Comparison of ENCODE assay signal across 23 mouse cellular contexts in the genomic region with DNA sequence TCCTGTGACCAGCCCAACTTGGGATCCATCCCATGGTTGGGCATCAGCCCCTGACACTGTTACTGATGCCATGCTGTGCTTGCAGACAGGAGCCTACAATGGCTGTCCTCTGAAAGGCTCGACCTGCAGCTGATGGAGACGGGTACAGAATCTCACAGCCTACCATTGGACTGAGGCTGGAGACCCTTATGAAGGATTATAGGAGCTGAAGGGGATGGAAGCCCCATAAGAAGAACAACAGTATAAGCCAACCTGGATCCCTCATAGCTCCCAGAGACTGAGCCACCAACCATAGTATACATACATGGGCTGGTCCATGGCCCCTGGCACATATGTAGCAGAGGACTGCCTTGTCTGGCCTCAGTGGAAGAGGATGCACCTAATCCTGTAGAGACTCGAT. TPM values are rescaled to one million over a fixed set of nuclear protein-coding genes. Genes with fewer than 3 reads are reported as not detected.
DNase-seq lines count a peak whose midpoint lies in the region; ATAC-seq and TF ChIP-seq lines count a peak whose summit lies in the region.
"Had no signal": no experiment of that assay in that cellular context is flagged by ENCODE, and none has a peak within 500 bp of the region (broad histone marks: within the 10 kb centered on the region; RNA-seq: fewer than 3 reads in every experiment).

No protein-coding gene starts in this region.

- 90% methylated on average over 3 of the region's 3 CpGs for WGBS in embryonic facial prominence, embryonic 12.5 days
- 90% methylated on average over 3 of the region's 3 CpGs for WGBS in embryonic facial prominence, embryonic 10.5 days
- WGBS in midbrain, embryonic 11.5 days, result 89% methylated on average over 3 of the region's 3 CpGs
- 88% methylated on average over 3 of the region's 3 CpGs for WGBS in midbrain, embryonic 16.5 days

- no peaks in the 10 kb centered on the region for H3K27me3 ChIP-seq in embryonic facial prominence, embryonic 12.5 days
- no peaks in the 10 kb centered on the region for H3K27me3 ChIP-seq in embryonic facial prominence, embryonic 10.5 days (replicated peaks; ENCODE audit: low read depth, poor library complexity, severe bottlenecking)
- H3K27me3 ChIP-seq in midbrain, embryonic 11.5 days (ENCODE audit: control insufficient read depth, insufficient read depth, low read length), result no peaks in the 10 kb centered on the region
- H3K27me3 ChIP-seq in midbrain, embryonic 16.5 days (ENCODE audit: control insufficient read depth, insufficient read depth, low read depth, low read length), result no peaks in the 10 kb centered on the region
- H3K27me3 ChIP-seq in ES-Bruce4 (ENCODE audit: control insufficient read depth, insufficient read depth, low read length, poor library complexity, severe bottlenecking), result no peaks in the 10 kb centered on the region
- H3K27me3 ChIP-seq: CH12.LX had no signal

- H3K36me3 ChIP-seq in embryonic facial prominence, embryonic 12.5 days, result no peaks in the 10 kb centered on the region
- no peaks in the 10 kb centered on the region for H3K36me3 ChIP-seq in embryonic facial prominence, embryonic 10.5 days (replicated peaks)
- H3K36me3 ChIP-seq in midbrain, embryonic 11.5 days (ENCODE audit: control insufficient read depth, insufficient read depth, low read length), result no peaks in the 10 kb centered on the region
- H3K36me3 ChIP-seq in midbrain, embryonic 16.5 days (ENCODE audit: control insufficient read depth, insufficient read depth, low read length), result no peaks in the 10 kb centered on the region
- no peaks in the 10 kb centered on the region for H3K36me3 ChIP-seq in ES-Bruce4 (ENCODE audit: control insufficient read depth, insufficient read depth, low read length, poor library complexity, severe bottlenecking)
- H3K36me3 ChIP-seq: G1E had no signal

- intact Hi-C loops in heart, postnatal 10 days (cut with DNase I), result no loop called here

- H3K9me3 ChIP-seq in embryonic facial prominence, embryonic 12.5 days, result no peaks in the 10 kb centered on the region
- no peaks in the 10 kb centered on the region for H3K9me3 ChIP-seq in embryonic facial prominence, embryonic 10.5 days
- H3K9me3 ChIP-seq in midbrain, embryonic 11.5 days (ENCODE audit: control insufficient read depth, low read length), result no peaks in the 10 kb centered on the region
- H3K9me3 ChIP-seq in midbrain, embryonic 16.5 days (replicated peaks; ENCODE audit: control insufficient read depth, low read length, poor library complexity, severe bottlenecking), result no peaks in the 10 kb centered on the region
- no peaks in the 10 kb centered on the region for H3K9me3 ChIP-seq in ES-Bruce4 (replicated peaks; ENCODE audit: control insufficient read depth, insufficient read depth, low read length, poor library complexity, severe bottlenecking)
- H3K9me3 ChIP-seq: G1E had no signal

- H3K4me1 ChIP-seq in embryonic facial prominence, embryonic 12.5 days, result peaks cover 22% of the 10 kb centered on the region
- peaks cover 29% of the 10 kb centered on the region for H3K4me1 ChIP-seq in embryonic facial prominence, embryonic 10.5 days
- peaks cover 3% of the 10 kb centered on the region for H3K4me1 ChIP-seq in midbrain, embryonic 11.5 days (ENCODE audit: control insufficient read depth, insufficient read depth, low read length)
- H3K4me1 ChIP-seq in midbrain, embryonic 16.5 days (ENCODE audit: control insufficient read depth, insufficient read depth, low read length), result no peaks in the 10 kb centered on the region
- H3K4me1 ChIP-seq in ES-Bruce4 (ENCODE audit: control insufficient read depth, insufficient read depth, low read length), result peaks cover 5% of the 10 kb centered on the region

- no peak overlapping the region for H3K9ac ChIP-seq in embryonic facial prominence, embryonic 12.5 days
- no peak overlapping the region for H3K9ac ChIP-seq in midbrain, embryonic 11.5 days (ENCODE audit: low read length)
- no peak overlapping the region for H3K9ac ChIP-seq in midbrain, embryonic 16.5 days (ENCODE audit: low read depth, low read length)
- no peak overlapping the region for H3K9ac ChIP-seq in ES-Bruce4 (ENCODE audit: low read depth, poor library complexity, severe bottlenecking)

- H3K4me3 ChIP-seq in embryonic facial prominence, embryonic 12.5 days, result no peak overlapping the region
- no peak overlapping the region for H3K4me3 ChIP-seq in embryonic facial prominence, embryonic 10.5 days
- no peak overlapping the region for H3K4me3 ChIP-seq in midbrain, embryonic 11.5 days (ENCODE audit: low read depth, low read length)
- no peak overlapping the region for H3K4me3 ChIP-seq in midbrain, embryonic 16.5 days (ENCODE audit: low read depth, low read length)
- H3K4me3 ChIP-seq in ES-Bruce4 (ENCODE audit: low read depth, low read length), result no peak overlapping the region

- no peak overlapping the region for H3K27ac ChIP-seq in embryonic facial prominence, embryonic 12.5 days
- no peak overlapping the region for H3K27ac ChIP-seq in embryonic facial prominence, embryonic 10.5 days (replicated peaks)
- no peak overlapping the region for H3K27ac ChIP-seq in midbrain, embryonic 11.5 days (ENCODE audit: low read depth, low read length)
- no peak overlapping the region for H3K27ac ChIP-seq in midbrain, embryonic 16.5 days (ENCODE audit: low read length)
- 0 out of 2 replicates have a peak overlapping the region, but pooled peaks have one; percentile 6 for H3K27ac ChIP-seq in ES-Bruce4 (ENCODE audit: insufficient read depth, low read length)

- no peak for DNase-seq in embryonic facial prominence, embryonic 10.5 days (ENCODE audit: low spot score)
- DNase-seq in heart, adult 11 months, result peak; percentile 68
- DNase-seq in heart, postnatal 10 days, result no peak
- peak; percentile 73 for DNase-seq in midbrain, embryonic 11.5 days (ENCODE audit: low spot score, missing footprints)
- DNase-seq in cerebellum, adult 8-10 months, result no peak
- DNase-seq: adrenal gland, adult 2 months; adrenal gland, adult 8-10 months; adrenal gland, postnatal 10 days; adrenal gland, postnatal 14 days; adrenal gland, postnatal 25 days; adrenal gland, postnatal 36 days; B cell, adult 2 months; cerebellum, adult 11 months; cerebellum, adult 11-12 months; cerebellum, adult 18-20 months had no signal

- ATAC-seq in embryonic facial prominence, embryonic 12.5 days (ENCODE audit: insufficient number of reproducible peaks, insufficient read depth, low FRiP score, low TSS enrichment), result 0 out of 2 replicates have a peak, but pooled peaks have one; percentile 19
- no peak for ATAC-seq in midbrain, embryonic 11.5 days (ENCODE audit: low FRiP score)
- ATAC-seq in midbrain, embryonic 16.5 days, result no peak
- ATAC-seq: activated CD4-positive, CD25-positive, alpha-beta regulatory T cell, adult 4 months; CD4-positive, CD25-positive, alpha-beta regulatory T cell, adult 4 months; Patski had no signal

- TF ChIP-seq POLR2A in ES-Bruce4 (IDR thresholded peaks at IDR 0.05; ENCODE audit: insufficient read depth, low read length), result no peak

- H3K4me2 ChIP-seq in embryonic facial prominence, embryonic 12.5 days (replicated peaks), result no peak overlapping the region
- no peak overlapping the region for H3K4me2 ChIP-seq in midbrain, embryonic 11.5 days
- no peak overlapping the region for H3K4me2 ChIP-seq in midbrain, embryonic 16.5 days (ENCODE audit: low read length)

- no peak for TF ChIP-seq CTCF in ES-Bruce4 (IDR thresholded peaks at IDR 0.05; ENCODE audit: low read depth, low read length)

- no peak for TF ChIP-seq EP300 in ES-Bruce4 (IDR thresholded peaks at IDR 0.05; ENCODE audit: insufficient read depth, low read depth, low read length)

RNA-seq across cellular contexts. Expression of a gene that starts 42.6 kb away (rescaled TPM):
- polyA plus RNA-seq in embryonic facial prominence, embryonic 12.5 days (2016; fragmentation: Nextera tagmentation; extraction: Ambion mirVana), result 239 and 253 TPM in 2 replicates
- polyA plus RNA-seq in embryonic facial prominence, embryonic 10.5 days (2016; fragmentation: Nextera tagmentation; extraction: Ambion mirVana), result 275 and 290 TPM in 2 replicates
- total RNA-seq in heart, postnatal 10 days (2021), result 100 to 1,000 TPM; 155 to 161 TPM
- 165 and 166 TPM in 2 replicates for polyA plus RNA-seq in midbrain, embryonic 11.5 days (2014; fragmentation: Nextera tagmentation; extraction: Ambion mirVana)
- 105 and 111 TPM in 2 replicates for polyA plus RNA-seq in midbrain, embryonic 16.5 days (2015; fragmentation: Nextera tagmentation; extraction: Ambion mirVana)
- polyA plus RNA-seq in ES-Bruce4 (2011; ENCODE audit: insufficient read depth, insufficient read length, low read depth, missing spikeins), result 221 and 242 TPM in 2 replicates
- polyA plus RNA-seq: G1E had no signal

Comparison
In these comparisons a context has a peak if more than half of its experiments do, and no peak if none do; other contexts are left out.
1. DNase-seq: peak in heart, adult 11 months (single experiment) and midbrain, embryonic 11.5 days (single experiment); none in embryonic facial prominence, embryonic 10.5 days (single experiment), heart, postnatal 10 days (0 of 2) and cerebellum, adult 8-10 months (single experiment).